Mouse (Mus musculus) brain, embryonic 14.5 days (tissue): ENCODE measurements around the gene Spag16.

ENCODE experiments used
- CTCF ChIP-seq: fragments of 200-500 bp; IDR thresholded peaks from 2 replicates; pipeline ENCODE4 v1.5.1; 2012; ENCODE audit warnings: inconsistent platforms, mild to moderate bottlenecking, moderate library complexity, borderline replicate concordance; ENCODE audit not compliant: insufficient read depth, insufficient read length; ENCODE audit errors: extremely low read depth
- POLR2A ChIP-seq: fragments of 200-500 bp; IDR thresholded peaks from 2 replicates; pipeline ENCODE4 v1.6.1; 2012; ENCODE audit warnings: mild to moderate bottlenecking, inconsistent platforms, borderline replicate concordance; ENCODE audit not compliant: poor library complexity, insufficient read depth, insufficient read length, severe bottlenecking; ENCODE audit errors: extremely low read depth

GRCm38 (mm10) chr1:70371721-70372120 is 545.0 kb downstream of the Spag16 start:
- TF ChIP-seq CTCF (no peak), POLR2A (no peak)
